Mouse (Mus musculus) limb, embryonic 12.5 days (tissue): ENCODE data around the gene Ctf2. TPM values are rescaled to one million over a fixed set of nuclear protein-coding genes. Genes with fewer than 3 reads are reported as not detected.

ENCODE experiments used
- ATAC-seq: fragments of 200-750 bp; cut with Nextera tagmentation; 2 replicates; pipeline ENCODE4 v1.8.0; 2017; ENCODE audit warnings: low read depth, moderate TSS enrichment; ENCODE audit not compliant: insufficient number of reproducible peaks, insufficient read depth, low FRiP score, low TSS enrichment
- H3K27ac ChIP-seq: fragments of 300-500 bp; sonication (generic); 2 replicates; pipeline ENCODE4 v1.5.1; 2016; ENCODE audit warnings: mild to moderate bottlenecking, moderate library complexity
- H3K27me3 ChIP-seq: fragments of 300-500 bp; sonication (generic); 2 replicates; pipeline ENCODE4 v1.6.1; 2016; ENCODE audit warnings: mild to moderate bottlenecking, moderate library complexity
- H3K36me3 ChIP-seq: fragments of 300-500 bp; sonication (generic); 2 replicates; pipeline ENCODE4 v1.6.1; 2016; ENCODE audit warnings: mild to moderate bottlenecking, moderate library complexity
- H3K4me1 ChIP-seq: fragments of 300-500 bp; sonication (generic); replicated peaks from 2 replicates; pipeline ENCODE4 v1.6.1; 2016
- H3K4me2 ChIP-seq: fragments of 300-500 bp; sonication (generic); 2 replicates; pipeline ENCODE4 v1.6.1; 2016; ENCODE audit warnings: mild to moderate bottlenecking, moderate library complexity
- H3K4me3 ChIP-seq: fragments of 300-500 bp; sonication (generic); replicated peaks from 2 replicates; pipeline ENCODE4 v1.5.1; 2016; ENCODE audit warnings: mild to moderate bottlenecking
- H3K9ac ChIP-seq: fragments of 300-500 bp; sonication (generic); replicated peaks from 2 replicates; pipeline ENCODE4 v1.6.1; 2016; ENCODE audit warnings: mild to moderate bottlenecking, moderate library complexity
- H3K9me3 ChIP-seq: fragments of 300-500 bp; sonication (generic); 2 replicates; pipeline ENCODE4 v1.6.1; 2016; ENCODE audit warnings: mild to moderate bottlenecking, moderate library complexity
- WGBS: fragments of 180-500 bp; shearing (Covaris S2); methylation state at CpG from one replicate; pipeline ENCODE4 v1.1.7; 2016; 5-methylcytosine and 5-hydroxymethylcytosine counted together
- polyA plus RNA-seq: library from polyadenylated mRNA; unstranded; fragments of >200 nt; fragmentation: Nextera tagmentation; extraction: Ambion mirVana; gene quantifications from 2 replicates; pipeline ENCODE4 v1.2.1, GENCODE M21; 2016

Gene Ctf2
- polyA plus RNA-seq, 1 experiment from 2014 or later = 0.60 TPM

- Histone ChIP-seq H3K27ac (peak overlapping the region; percentile 98), H3K36me3 (peaks cover 15% of the 10 kb centered on the region), H3K4me2 (peak overlapping the region; percentile 59), H3K9ac (no peak overlapping the region), H3K4me1 (peaks cover 49% of the 10 kb centered on the region), H3K4me3 (no peak overlapping the region), H3K9me3 (no peaks in the 10 kb centered on the region), H3K27me3 (no peaks in the 10 kb centered on the region)
- ATAC-seq = no peak
- 70% methylated on average over 3 of the region's 3 CpGs for WGBS
These were observed 20.5 kb downstream of the Ctf2 start for GRCm38 (mm10) chr7:127711456-127711855.

GRCm38 (mm10) chr7:127711031-127711430, 20.9 kb downstream of the Ctf2 start:
- peak overlapping the region; percentile 98 for H3K27ac ChIP-seq
- no peaks in the 10 kb centered on the region for H3K27me3 ChIP-seq
- H3K9ac ChIP-seq = no peak overlapping the region
- peaks cover 53% of the 10 kb centered on the region for H3K4me1 ChIP-seq
- peak overlapping the region; percentile 59; the same call in 1 of the 2 replicates for H3K4me2 ChIP-seq
- no peaks in the 10 kb centered on the region for H3K9me3 ChIP-seq
- WGBS = 95% methylated on average over 3 of the region's 3 CpGs
- no peak for ATAC-seq
- H3K4me3 ChIP-seq = no peak overlapping the region
- H3K36me3 ChIP-seq = peaks cover 20% of the 10 kb centered on the region

GRCm38 (mm10) chr7:127709261-127709979, 22.5 kb downstream of the Ctf2 start:
- peaks cover 53% of the 10 kb centered on the region for H3K4me1 ChIP-seq
- peak overlapping the region; percentile 90; the same call in 1 of the 2 replicates for H3K9ac ChIP-seq
- peaks cover 23% of the 10 kb centered on the region for H3K36me3 ChIP-seq
- peak overlapping the region; percentile 86 for H3K4me2 ChIP-seq
- 81% methylated on average over 5 of the region's 5 CpGs for WGBS
- ATAC-seq = no peak
- H3K27me3 ChIP-seq = no peaks in the 10 kb centered on the region
- H3K9me3 ChIP-seq = no peaks in the 10 kb centered on the region
- H3K4me3 ChIP-seq = peak overlapping the region; percentile 79
- peak overlapping the region; percentile 99 for H3K27ac ChIP-seq

- H3K4me1 ChIP-seq = peaks cover 45% of the 10 kb centered on the region
- H3K9ac ChIP-seq = peak within 1 kb of the TSS; percentile 90
- peak within 1 kb of the TSS; percentile 86 for H3K4me2 ChIP-seq
- H3K27me3 ChIP-seq = no peaks in the 10 kb centered on the region
- H3K27ac ChIP-seq = peak within 1 kb of the TSS; percentile 99
- peaks cover 33% of the 10 kb centered on the region for H3K36me3 ChIP-seq
- peak; percentile 69 for ATAC-seq
- peak within 1 kb of the TSS; percentile 79 for H3K4me3 ChIP-seq
- under 1% methylated on average over 83 of the region's 90 CpGs for WGBS
- H3K9me3 ChIP-seq = no peaks in the 10 kb centered on the region
These were observed 23.5 kb downstream of the Ctf2 start, which contains the start of gene Bcl7c for GRCm38 (mm10) chr7:127708207-127709078. TSS of gene Bcl7c (minus strand) at chr7:127708933.

- ATAC-seq = no peak
These were observed 24.1 kb downstream of the Ctf2 start for GRCm38 (mm10) chr7:127707957-127708206.

GRCm38 (mm10) chr7:127707045-127707956, 24.7 kb downstream of the Ctf2 start:
- Histone ChIP-seq H3K27me3 (no peaks in the 10 kb centered on the region), H3K27ac (peak overlapping the region; percentile 99), H3K36me3 (peaks cover 44% of the 10 kb centered on the region), H3K4me1 (peaks cover 41% of the 10 kb centered on the region), H3K9me3 (no peaks in the 10 kb centered on the region), H3K4me2 (peak overlapping the region; percentile 86), H3K9ac (peak overlapping the region; percentile 90), H3K4me3 (peak overlapping the region; percentile 79)
- no peak for ATAC-seq
- WGBS = 13% methylated on average over 22 of the region's 22 CpGs

More at GRCm38 (mm10) chr7:127707957-127708206, 24.1 kb downstream of the Ctf2 start:
- H3K9me3 ChIP-seq = no peaks in the 10 kb centered on the region
- peaks cover 42% of the 10 kb centered on the region for H3K4me1 ChIP-seq
- H3K27ac ChIP-seq = peak overlapping the region; percentile 99
- peaks cover 38% of the 10 kb centered on the region for H3K36me3 ChIP-seq
- peak overlapping the region; percentile 86 for H3K4me2 ChIP-seq
- H3K9ac ChIP-seq = peak overlapping the region; percentile 90
- no peaks in the 10 kb centered on the region for H3K27me3 ChIP-seq
- 1% methylated on average over 5 of the region's 5 CpGs for WGBS
- H3K4me3 ChIP-seq = peak overlapping the region; percentile 79

GRCm38 (mm10) chr7:127705706-127706105, 26.3 kb downstream of the Ctf2 start:
- H3K9ac ChIP-seq = no peak overlapping the region; the same call in 1 of the 2 replicates
- no peak overlapping the region for H3K27ac ChIP-seq
- 75% methylated on average over 4 of the region's 4 CpGs for WGBS
- no peak overlapping the region for H3K4me3 ChIP-seq
- ATAC-seq = no peak
- peaks cover 59% of the 10 kb centered on the region for H3K36me3 ChIP-seq
- no peak overlapping the region for H3K4me2 ChIP-seq
- no peaks in the 10 kb centered on the region for H3K9me3 ChIP-seq
- H3K27me3 ChIP-seq = no peaks in the 10 kb centered on the region
- H3K4me1 ChIP-seq = peaks cover 26% of the 10 kb centered on the region

- Histone ChIP-seq H3K9ac (no peak overlapping the region), H3K4me2 (no peak overlapping the region), H3K9me3 (no peaks in the 10 kb centered on the region), H3K36me3 (peaks cover 70% of the 10 kb centered on the region), H3K4me1 (peaks cover 25% of the 10 kb centered on the region), H3K27ac (no peak overlapping the region), H3K4me3 (no peak overlapping the region), H3K27me3 (no peaks in the 10 kb centered on the region)
- no peak for ATAC-seq
- WGBS = 90% methylated on average over 6 of the region's 6 CpGs
These were observed 27.4 kb downstream of the Ctf2 start for GRCm38 (mm10) chr7:127704598-127704997.

GRCm38 (mm10) chr7:127703561-127704178, 28.3 kb downstream of the Ctf2 start:
- Histone ChIP-seq H3K4me3 (no peak overlapping the region), H3K4me1 (peaks cover 18% of the 10 kb centered on the region), H3K27ac (no peak overlapping the region), H3K9me3 (no peaks in the 10 kb centered on the region), H3K27me3 (no peaks in the 10 kb centered on the region), H3K9ac (no peak overlapping the region), H3K36me3 (peaks cover 77% of the 10 kb centered on the region), H3K4me2 (no peak overlapping the region)
- WGBS = 93% methylated on average over 8 of the region's 8 CpGs
- ATAC-seq = no peak

GRCm38 (mm10) chr7:127700712-127701331, 31.1 kb downstream of the Ctf2 start:
- ATAC-seq = no peak
- Histone ChIP-seq H3K4me2 (no peak overlapping the region), H3K27me3 (no peaks in the 10 kb centered on the region), H3K9ac (no peak overlapping the region), H3K36me3 (peaks cover 74% of the 10 kb centered on the region), H3K4me1 (no peaks in the 10 kb centered on the region), H3K4me3 (no peak overlapping the region), H3K27ac (no peak overlapping the region), H3K9me3 (no peaks in the 10 kb centered on the region)
- 90% methylated on average over 3 of the region's 3 CpGs for WGBS
